8 mouse cellular contexts compared by ENCODE assay signal in the genomic region with DNA sequence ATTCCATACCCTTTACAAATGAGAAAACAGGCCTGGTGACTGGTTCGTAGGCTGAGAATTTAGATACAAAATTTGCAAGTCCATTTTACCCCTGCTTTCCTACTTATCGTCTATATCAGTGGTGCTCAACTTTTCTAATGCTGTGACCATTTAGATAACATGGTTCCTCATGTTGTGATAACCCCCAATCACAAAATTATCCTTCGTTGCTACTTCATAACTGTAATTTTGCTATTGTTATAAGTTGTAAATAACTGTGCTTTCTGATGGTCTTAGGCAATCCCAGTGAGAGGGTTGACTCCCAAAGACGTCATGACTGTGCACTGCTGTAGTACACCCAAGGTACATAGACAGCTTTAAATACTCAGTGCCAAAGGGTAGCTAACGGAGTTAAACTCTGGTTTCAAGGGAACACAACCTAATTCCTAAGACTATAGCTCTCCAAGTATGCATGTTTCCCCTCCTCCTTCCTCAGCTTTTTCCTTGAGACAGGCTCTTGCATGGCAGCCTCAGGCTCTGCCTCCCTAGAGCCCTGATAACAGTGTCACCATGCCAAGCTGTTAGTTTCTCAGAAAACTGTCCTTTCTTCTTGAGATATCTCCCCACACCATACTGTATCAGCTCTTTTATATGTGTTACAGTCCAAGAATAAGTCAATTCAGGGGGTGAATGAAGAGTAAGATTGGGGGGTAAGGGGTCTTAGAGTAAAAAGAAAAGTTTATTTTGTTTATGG. TPM values are rescaled to one million over a fixed set of nuclear protein-coding genes. Genes with fewer than 3 reads are reported as not detected.
DNase-seq lines count a peak whose midpoint lies in the region; ATAC-seq and TF ChIP-seq lines count a peak whose summit lies in the region.

No protein-coding gene starts in this region.

- no peaks in the 10 kb centered on the region for H3K27me3 ChIP-seq in lung, embryonic 14.5 days (ENCODE audit: insufficient read depth, low read length)
- no peaks in the 10 kb centered on the region for H3K27me3 ChIP-seq in forebrain, embryonic 10.5 days (ENCODE audit: poor library complexity, severe bottlenecking)
- H3K27me3 ChIP-seq in limb, embryonic 15.5 days: no peaks in the 10 kb centered on the region
- H3K27me3 ChIP-seq in stomach, embryonic 15.5 days (replicated peaks): no peaks in the 10 kb centered on the region

- H3K4me2 ChIP-seq in lung, embryonic 14.5 days: peak overlapping the region; percentile 97
- H3K4me2 ChIP-seq in limb, embryonic 15.5 days: peak overlapping the region; percentile 98
- peak overlapping the region; percentile 93 for H3K4me2 ChIP-seq in stomach, embryonic 15.5 days

- H3K9ac ChIP-seq in lung, embryonic 14.5 days: peak overlapping the region; percentile 89
- H3K9ac ChIP-seq in limb, embryonic 15.5 days: no peak overlapping the region
- no peak overlapping the region for H3K9ac ChIP-seq in stomach, embryonic 15.5 days

- H3K4me1 ChIP-seq in lung, embryonic 14.5 days (ENCODE audit: insufficient read depth): peaks cover 14% of the 10 kb centered on the region
- peaks cover 34% of the 10 kb centered on the region for H3K4me1 ChIP-seq in forebrain, embryonic 10.5 days
- H3K4me1 ChIP-seq in limb, embryonic 15.5 days: peaks cover 24% of the 10 kb centered on the region
- peaks cover 17% of the 10 kb centered on the region for H3K4me1 ChIP-seq in stomach, embryonic 15.5 days

- peak overlapping the region; percentile 87 for H3K4me3 ChIP-seq in lung, embryonic 14.5 days (ENCODE audit: low read depth, low read length)
- H3K4me3 ChIP-seq in forebrain, embryonic 10.5 days: peak overlapping the region; percentile 97
- peak overlapping the region; percentile 87 for H3K4me3 ChIP-seq in limb, embryonic 15.5 days
- H3K4me3 ChIP-seq in stomach, embryonic 15.5 days (replicated peaks): peak overlapping the region; percentile 92

- no peak for TF ChIP-seq CTCF in lung, embryonic 14.5 days (IDR thresholded peaks at IDR 0.05; ENCODE audit: low read depth)

- DNase-seq in lung, embryonic 14.5 days: no peak
- no peak for DNase-seq in lung, postnatal 25 days (ENCODE audit: low spot score)
- DNase-seq in forebrain, embryonic 10.5 days (ENCODE audit: extremely low spot score, low spot score): no peak
- DNase-seq in adrenal gland, postnatal 14 days: no peak
- no peak for DNase-seq in cerebellum, postnatal 4 days (ENCODE audit: low spot score in 2 of 2)
- DNase-seq in retina, embryonic 14.5 days (ENCODE audit: low spot score): no peak

- ATAC-seq in lung, embryonic 14.5 days (ENCODE audit: insufficient read depth): no peak
- ATAC-seq in limb, embryonic 15.5 days (ENCODE audit: insufficient number of reproducible peaks, low FRiP score, low TSS enrichment, low read depth): no peak
- ATAC-seq in stomach, embryonic 15.5 days (ENCODE audit: insufficient read depth, low FRiP score, low read depth): no peak

- no peak overlapping the region for H3K27ac ChIP-seq in lung, embryonic 14.5 days (ENCODE audit: low read depth)
- no peak overlapping the region for H3K27ac ChIP-seq in forebrain, embryonic 10.5 days
- no peak overlapping the region for H3K27ac ChIP-seq in limb, embryonic 15.5 days
- no peak overlapping the region for H3K27ac ChIP-seq in stomach, embryonic 15.5 days

- no peaks in the 10 kb centered on the region for H3K9me3 ChIP-seq in lung, embryonic 14.5 days (ENCODE audit: low read depth, low read length)
- H3K9me3 ChIP-seq in forebrain, embryonic 10.5 days: no peaks in the 10 kb centered on the region
- no peaks in the 10 kb centered on the region for H3K9me3 ChIP-seq in limb, embryonic 15.5 days
- H3K9me3 ChIP-seq in stomach, embryonic 15.5 days: no peaks in the 10 kb centered on the region

- WGBS in lung, embryonic 14.5 days: 79% methylated on average over 5 of the region's 5 CpGs
- WGBS in forebrain, embryonic 10.5 days: 85% methylated on average over 5 of the region's 5 CpGs
- WGBS in limb, embryonic 15.5 days: 76% methylated on average over 5 of the region's 5 CpGs
- 72% methylated on average over 5 of the region's 5 CpGs for WGBS in stomach, embryonic 15.5 days

- H3K36me3 ChIP-seq in lung, embryonic 14.5 days (ENCODE audit: insufficient read depth): peaks cover 32% of the 10 kb centered on the region
- peaks cover 56% of the 10 kb centered on the region for H3K36me3 ChIP-seq in forebrain, embryonic 10.5 days (replicated peaks)
- peaks cover 25% of the 10 kb centered on the region for H3K36me3 ChIP-seq in limb, embryonic 15.5 days
- H3K36me3 ChIP-seq in stomach, embryonic 15.5 days: peaks cover 15% of the 10 kb centered on the region; the same call in 1 of the 2 replicates

RNA-seq across cellular contexts. Expression of a gene that starts 1.9 kb away (rescaled TPM):
- polyA plus RNA-seq in lung, embryonic 14.5 days (2014; fragmentation: Nextera tagmentation; extraction: Ambion mirVana): 27.4 and 29.8 TPM in 2 replicates
- 36.9 and 38.9 TPM in 2 replicates for polyA plus RNA-seq in forebrain, embryonic 10.5 days (2016; fragmentation: Nextera tagmentation; extraction: Ambion mirVana)
- 29.4 TPM in 2 replicates for polyA plus RNA-seq in limb, embryonic 15.5 days (2015; fragmentation: Nextera tagmentation; extraction: Ambion mirVana)
- polyA plus RNA-seq in stomach, embryonic 15.5 days (2015; fragmentation: Nextera tagmentation; extraction: Ambion mirVana): 32.0 and 32.2 TPM in 2 replicates
- total RNA-seq in adrenal gland, postnatal 14 days (2021): 30.4 and 32.3 TPM in 2 replicates

RNA-seq across cellular contexts. Expression of a gene that starts 2.0 kb away (rescaled TPM):
- 73.2 and 74.6 TPM in 2 replicates for polyA plus RNA-seq in lung, embryonic 14.5 days (2014; fragmentation: Nextera tagmentation; extraction: Ambion mirVana)
- polyA plus RNA-seq in forebrain, embryonic 10.5 days (2016; fragmentation: Nextera tagmentation; extraction: Ambion mirVana): 111 and 113 TPM in 2 replicates
- 50.8 and 54.8 TPM in 2 replicates for polyA plus RNA-seq in limb, embryonic 15.5 days (2015; fragmentation: Nextera tagmentation; extraction: Ambion mirVana)
- 52.1 and 56.3 TPM in 2 replicates for polyA plus RNA-seq in stomach, embryonic 15.5 days (2015; fragmentation: Nextera tagmentation; extraction: Ambion mirVana)
- 63.3 and 67.0 TPM in 2 replicates for total RNA-seq in adrenal gland, postnatal 14 days (2021)

RNA-seq across cellular contexts. Expression of a gene that starts 42.7 kb away (rescaled TPM):
- 42.6 and 43.5 TPM in 2 replicates for polyA plus RNA-seq in lung, embryonic 14.5 days (2014; fragmentation: Nextera tagmentation; extraction: Ambion mirVana)
- 21.6 and 22.3 TPM in 2 replicates for polyA plus RNA-seq in forebrain, embryonic 10.5 days (2016; fragmentation: Nextera tagmentation; extraction: Ambion mirVana)
- 32.3 and 37.6 TPM in 2 replicates for polyA plus RNA-seq in limb, embryonic 15.5 days (2015; fragmentation: Nextera tagmentation; extraction: Ambion mirVana)
- 27.1 and 28.7 TPM in 2 replicates for polyA plus RNA-seq in stomach, embryonic 15.5 days (2015; fragmentation: Nextera tagmentation; extraction: Ambion mirVana)
- total RNA-seq in adrenal gland, postnatal 14 days (2021): 26.0 and 26.1 TPM in 2 replicates
